Mouse (Mus musculus) embryonic facial prominence, embryonic 12.5 days (tissue): ENCODE measurements around the gene Gpx2. TPM values are rescaled to one million over a fixed set of nuclear protein-coding genes. Genes with fewer than 3 reads are reported as not detected.
A peak's percentile ranks its signal among the peaks of the same experiment; 100 is the strongest.

ENCODE experiments used
- ATAC-seq: fragments of 200-750 bp; cut with Nextera tagmentation; 2 replicates; pipeline ENCODE4 v1.8.0; 2017; ENCODE audit not compliant: insufficient number of reproducible peaks, insufficient read depth, low FRiP score, low TSS enrichment
- H3K27ac ChIP-seq: fragments of 300-500 bp; sonication (generic); 2 replicates; pipeline ENCODE4 v1.5.1; 2016; ENCODE audit warnings: mild to moderate bottlenecking
- H3K27me3 ChIP-seq: fragments of 300-500 bp; sonication (generic); 2 replicates; pipeline ENCODE4 v1.6.1; 2016; ENCODE audit warnings: mild to moderate bottlenecking, moderate library complexity
- H3K36me3 ChIP-seq: fragments of 300-500 bp; sonication (generic); 2 replicates; pipeline ENCODE4 v1.6.1; 2016; ENCODE audit warnings: mild to moderate bottlenecking
- H3K4me1 ChIP-seq: fragments of 300-500 bp; sonication (generic); 2 replicates; pipeline ENCODE4 v1.6.1; 2016
- H3K4me2 ChIP-seq: fragments of 300-500 bp; sonication (generic); replicated peaks from 2 replicates; pipeline ENCODE4 v1.6.1; 2016; ENCODE audit warnings: mild to moderate bottlenecking, moderate library complexity
- H3K4me3 ChIP-seq: fragments of 300-500 bp; sonication (generic); 2 replicates; pipeline ENCODE4 v1.5.1; 2016; ENCODE audit warnings: mild to moderate bottlenecking
- H3K9ac ChIP-seq: fragments of 300-500 bp; sonication (generic); 2 replicates; pipeline ENCODE4 v1.6.1; 2016; ENCODE audit warnings: mild to moderate bottlenecking, moderate library complexity
- H3K9me3 ChIP-seq: fragments of 300-500 bp; sonication (generic); 2 replicates; pipeline ENCODE4 v1.6.1; 2016; ENCODE audit warnings: mild to moderate bottlenecking, moderate library complexity
- WGBS: fragments of 180-500 bp; shearing (Covaris S2); methylation state at CpG from one replicate; pipeline ENCODE4 v1.1.7; 2016; 5-methylcytosine and 5-hydroxymethylcytosine counted together
- polyA plus RNA-seq: library from polyadenylated mRNA; unstranded; fragments of >200 nt; fragmentation: Nextera tagmentation; extraction: Ambion mirVana; gene quantifications from 2 replicates; pipeline ENCODE4 v1.2.1, GENCODE M21; 2016

Gpx2 gene
- polyA plus RNA-seq, 1 experiment from 2014 or later, result 2.0 TPM

- Histone ChIP-seq H3K36me3 (no peaks in the 10 kb centered on the region), H3K9ac (no peak overlapping the region), H3K4me3 (no peak overlapping the region), H3K9me3 (no peaks in the 10 kb centered on the region), H3K4me1 (no peaks in the 10 kb centered on the region), H3K4me2 (no peak overlapping the region), H3K27me3 (no peaks in the 10 kb centered on the region), H3K27ac (no peak overlapping the region)
- no peak for ATAC-seq
- WGBS, result 58% methylated on average over 4 of the region's 4 CpGs
Measured at GRCm38 (mm10) chr12:76775132-76775531, 20.2 kb downstream of the Gpx2 start.

DNA sequence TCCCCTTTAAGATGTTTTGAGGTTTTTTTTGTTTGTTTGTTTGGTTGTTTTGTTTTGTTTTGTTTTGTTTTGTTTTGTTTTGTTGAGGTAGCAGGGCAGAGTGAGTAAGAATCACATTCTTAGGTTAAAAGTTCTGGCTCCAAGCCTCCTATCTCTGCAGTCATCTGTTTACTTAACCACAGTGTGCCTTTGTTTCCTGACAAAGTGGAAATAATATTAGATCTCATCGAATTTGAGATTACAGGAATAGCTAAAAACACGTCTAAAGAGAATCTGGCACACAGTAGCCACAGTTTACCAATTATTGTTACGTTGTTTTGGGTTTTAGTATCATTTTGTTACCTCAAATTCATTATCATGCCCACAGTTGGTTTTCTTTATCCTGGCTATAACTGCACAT lies 20.7 kb downstream of the Gpx2 start:
- no peak for ATAC-seq
- no peaks in the 10 kb centered on the region for H3K4me1 ChIP-seq
- no peak overlapping the region for H3K4me2 ChIP-seq
- no peaks in the 10 kb centered on the region for H3K36me3 ChIP-seq
- 72% methylated on average over 3 of the region's 3 CpGs for whole genome bisulfite sequencing
- no peak overlapping the region for H3K27ac ChIP-seq
- no peak overlapping the region for H3K4me3 ChIP-seq
- no peaks in the 10 kb centered on the region for H3K9me3 ChIP-seq
- H3K27me3 ChIP-seq, result no peaks in the 10 kb centered on the region
- H3K9ac ChIP-seq, result no peak overlapping the region

GRCm38 (mm10) chr12:76771540-76771939 lies 23.8 kb downstream of the Gpx2 start:
- no peaks in the 10 kb centered on the region for H3K9me3 ChIP-seq
- 86% methylated on average over 5 of the region's 5 CpGs for WGBS
- H3K4me2 ChIP-seq, result no peak overlapping the region
- H3K27me3 ChIP-seq, result no peaks in the 10 kb centered on the region
- H3K4me1 ChIP-seq, result no peaks in the 10 kb centered on the region
- H3K27ac ChIP-seq, result no peak overlapping the region
- H3K4me3 ChIP-seq, result no peak overlapping the region
- no peaks in the 10 kb centered on the region for H3K36me3 ChIP-seq
- no peak overlapping the region for H3K9ac ChIP-seq
- no peak for ATAC-seq

DNA sequence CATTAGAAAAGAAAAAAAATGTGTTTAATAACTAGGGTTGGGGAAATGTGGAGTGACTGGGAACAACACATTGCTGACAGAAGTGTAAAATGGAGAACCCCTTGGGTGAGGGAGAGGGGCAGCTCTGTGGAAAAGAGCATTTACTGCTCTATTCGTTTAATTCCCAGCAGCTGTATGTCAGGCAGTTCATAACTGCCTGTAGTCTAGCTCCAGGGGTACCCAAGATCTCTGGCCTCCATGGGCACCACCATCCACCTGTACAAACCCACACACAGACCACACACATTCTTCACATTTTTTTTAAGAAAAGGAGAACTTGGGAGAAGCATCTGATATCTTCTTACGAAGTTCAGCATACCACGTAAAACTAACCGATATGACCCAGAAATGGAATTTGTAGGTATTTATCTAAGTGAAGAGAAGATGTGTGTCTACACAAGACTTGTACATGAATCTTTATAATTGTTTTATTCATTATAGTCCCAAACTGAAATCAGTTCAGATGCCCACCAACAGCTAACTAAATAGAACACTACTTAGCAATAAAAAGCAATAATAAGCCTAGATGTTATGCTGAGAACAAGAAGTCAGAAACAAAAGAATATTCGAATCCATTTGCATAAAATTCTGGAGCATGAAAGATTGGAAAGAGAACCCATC lies 24.4 kb downstream of the Gpx2 start:
- Histone ChIP-seq H3K4me2 (no peak overlapping the region), H3K36me3 (no peaks in the 10 kb centered on the region), H3K27me3 (no peaks in the 10 kb centered on the region), H3K9ac (no peak overlapping the region), H3K27ac (no peak overlapping the region), H3K9me3 (no peaks in the 10 kb centered on the region), H3K4me3 (no peak overlapping the region), H3K4me1 (peaks cover 3% of the 10 kb centered on the region; the same call in 1 of the 2 replicates)
- no peak for ATAC-seq
- WGBS, result 85% methylated on average over 5 of the region's 5 CpGs

DNA sequence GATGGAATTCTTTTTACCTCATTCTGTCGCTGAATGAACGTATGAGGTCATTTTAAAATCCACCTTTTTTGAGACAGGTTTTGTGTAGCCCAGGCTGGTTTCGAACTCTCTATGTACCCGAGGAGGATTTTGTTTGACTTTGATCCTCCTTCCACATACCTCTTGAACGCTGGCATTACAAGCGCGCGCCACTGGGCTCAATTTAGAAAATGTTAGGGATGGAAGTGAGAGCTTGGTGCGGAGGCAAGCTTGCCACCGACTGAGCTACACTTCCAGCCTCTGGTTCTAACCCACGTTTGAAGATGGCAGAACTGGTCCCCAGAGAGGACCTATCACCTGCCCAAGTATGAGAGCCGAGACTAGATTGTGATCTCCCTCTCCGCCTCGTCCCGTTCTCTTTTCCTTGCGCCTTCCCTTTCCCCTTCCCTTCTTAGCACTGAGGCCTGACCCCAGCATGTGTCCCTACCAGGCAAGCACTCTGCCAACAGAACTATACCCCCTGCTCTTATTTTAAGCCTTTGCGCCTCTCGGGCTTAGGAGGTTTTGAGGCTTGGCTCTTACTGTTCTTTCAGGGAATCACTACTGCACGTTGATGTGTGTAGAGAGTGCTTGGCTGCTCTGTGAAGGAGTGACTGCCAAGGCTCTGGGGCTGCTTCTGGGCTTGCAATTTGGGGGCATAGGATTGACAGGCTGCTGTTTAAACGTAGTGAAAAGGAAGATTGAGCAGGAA lies 29.3 kb downstream of the Gpx2 start:
- Histone ChIP-seq H3K4me1 (peaks cover 4% of the 10 kb centered on the region; the same call in 1 of the 2 replicates), H3K36me3 (no peaks in the 10 kb centered on the region), H3K4me3 (peak overlapping the region; percentile 68), H3K4me2 (peak overlapping the region; percentile 71), H3K27ac (no peak overlapping the region), H3K9me3 (no peaks in the 10 kb centered on the region), H3K9ac (peak overlapping the region; percentile 73), H3K27me3 (no peaks in the 10 kb centered on the region)
- WGBS, result 33% methylated on average over 20 of the region's 20 CpGs
- ATAC-seq, result 0 out of 2 replicates have a peak, but pooled peaks have one; percentile 32

DNA sequence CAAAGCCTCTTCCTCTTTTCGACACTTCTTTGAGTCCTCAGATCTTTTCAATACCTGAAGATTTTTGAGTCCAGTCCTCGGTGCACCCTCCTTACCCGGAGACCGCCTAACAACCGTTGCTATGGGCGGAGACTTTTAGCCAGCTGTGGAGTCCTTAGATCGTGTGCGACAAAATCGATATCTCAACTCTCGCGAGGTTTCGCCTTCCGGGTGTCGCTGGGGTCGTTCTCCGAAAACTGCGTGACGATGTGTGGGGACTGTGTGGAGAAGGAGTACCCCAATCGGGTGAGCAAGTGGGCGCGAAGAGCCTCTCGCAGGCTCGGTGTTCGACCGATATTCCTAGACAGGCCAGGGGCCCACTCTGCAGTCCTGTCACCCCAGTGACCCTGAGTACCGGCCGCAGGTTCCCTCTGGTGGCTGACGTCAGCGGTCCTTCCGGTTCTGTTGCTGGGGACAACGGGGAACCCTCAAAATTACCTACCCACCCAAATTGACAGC lies 30.0 kb downstream of the Gpx2 start, which contains the start of the genes Churc1 and Fntb:
Gene Churc1, plus strand, starts transcription at position 185 of the 498 bp plus-strand sequence.
Gene Fntb, plus strand, starts transcription at position 236 of the 498 bp plus-strand sequence.
- Histone ChIP-seq H3K4me3 (peak within 1 kb of the TSS; percentile 68), H3K4me1 (peaks cover 4% of the 10 kb centered on the region; the same call in 1 of the 2 replicates), H3K27me3 (no peaks in the 10 kb centered on the region), H3K9ac (peak within 1 kb of the TSS; percentile 73), H3K27ac (peak within 1 kb of the TSS; percentile 73; the same call in 1 of the 2 replicates), H3K9me3 (no peaks in the 10 kb centered on the region), H3K36me3 (no peaks in the 10 kb centered on the region), H3K4me2 (peak within 1 kb of the TSS; percentile 71)
- peak; percentile 91 for ATAC-seq
- WGBS, result under 1% methylated on average over 31 of the region's 31 CpGs

GRCm38 (mm10) chr12:76752652-76753318 lies 42.6 kb downstream of the Gpx2 start:
- no peak for ATAC-seq
- no peaks in the 10 kb centered on the region for H3K4me1 ChIP-seq
- 40% methylated on average over 14 of the region's 14 CpGs for WGBS
- no peak overlapping the region for H3K4me3 ChIP-seq
- H3K27me3 ChIP-seq, result no peaks in the 10 kb centered on the region
- no peaks in the 10 kb centered on the region for H3K9me3 ChIP-seq
- H3K36me3 ChIP-seq, result no peaks in the 10 kb centered on the region
- H3K4me2 ChIP-seq, result no peak overlapping the region
- no peak overlapping the region for H3K9ac ChIP-seq
- H3K27ac ChIP-seq, result no peak overlapping the region

DNA sequence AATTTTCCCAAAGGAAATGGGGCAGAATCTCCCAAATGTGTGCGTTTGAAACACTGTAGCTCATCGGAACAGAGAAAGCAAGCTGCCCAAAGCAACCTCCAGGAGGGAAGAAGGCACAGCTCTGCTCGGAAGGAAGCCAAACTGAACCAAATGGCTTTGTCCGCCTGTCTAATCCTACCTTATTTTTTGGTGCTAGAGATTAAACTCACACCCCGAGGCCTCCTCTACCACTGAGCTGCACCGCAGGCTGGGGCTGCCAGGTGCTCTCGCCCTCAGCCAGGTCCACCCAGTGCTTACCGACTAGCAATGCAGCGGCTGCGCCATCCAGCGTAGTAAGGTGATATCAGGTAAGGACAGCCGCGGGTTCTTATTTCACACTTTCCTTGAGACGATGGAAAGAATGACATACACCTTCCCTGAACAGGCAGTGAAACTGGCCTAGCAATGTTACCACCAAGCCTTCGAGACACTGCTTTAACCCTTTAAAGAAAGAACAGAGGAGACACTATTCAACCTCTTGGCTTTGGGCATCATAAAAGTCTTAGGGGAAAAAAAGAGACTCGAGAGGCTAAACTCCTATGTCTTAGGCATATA lies 44.4 kb downstream of the Gpx2 start:
- no peak overlapping the region for H3K9ac ChIP-seq
- no peak overlapping the region for H3K4me3 ChIP-seq
- no peak for ATAC-seq
- H3K4me2 ChIP-seq, result no peak overlapping the region
- 75% methylated on average over 16 of the region's 16 CpGs for WGBS
- no peaks in the 10 kb centered on the region for H3K9me3 ChIP-seq
- no peaks in the 10 kb centered on the region for H3K27me3 ChIP-seq
- H3K27ac ChIP-seq, result no peak overlapping the region
- H3K36me3 ChIP-seq, result no peaks in the 10 kb centered on the region
- H3K4me1 ChIP-seq, result no peaks in the 10 kb centered on the region

Other genes with a start within 250 kb of the Gpx2 start
- gene Sptb, start 85.0 kb downstream of the Gpx2 start, polyA plus RNA-seq, result 1.6 and 1.8 TPM in 2 replicates
- gene Churc1, start 30.0 kb downstream of the Gpx2 start, polyA plus RNA-seq, result 78.9 and 87.6 TPM in 2 replicates
- gene Fntb, start 30.0 kb downstream of the Gpx2 start, polyA plus RNA-seq, result 42.9 and 45.9 TPM in 2 replicates
- gene Rab15, start 27.4 kb upstream of the Gpx2 start, polyA plus RNA-seq, result 25.5 and 26.6 TPM in 2 replicates
- 13.1 and 14.1 TPM in 2 replicates for gene Max, start 166.6 kb upstream of the Gpx2 start, polyA plus RNA-seq